Mouse (Mus musculus): Measurements from ENCODE around the gene Coro1c. TPM values are rescaled to one million over a fixed set of nuclear protein-coding genes. Genes with fewer than 3 reads are reported as not detected.

Coro1c gene
- total RNA-seq (2021): 100 to 1,000 TPM; 183 to 194 TPM

GRCm38 (mm10) chr5:113908592-113909441 is at the start of gene Coro1c:
Gene Coro1c, minus strand, starts transcription at chr5:113908758.
- DNase-seq: peak; percentile 100
- intact Hi-C loops (cut with DNase I): no loop called here

- intact Hi-C loops (cut with DNase I): loop anchor here (10.0 kb wide), 1 partner anchor 88 kb away; no protein-coding TSS in a partner anchor
Measured at GRCm38 (mm10) chr5:113956510-113956909, 48.0 kb upstream of the Coro1c start.

GRCm38 (mm10) chr5:113955691-113956090 is 47.1 kb upstream of the Coro1c start:
- intact Hi-C loops (cut with DNase I): loop anchor here (10.0 kb wide), 1 partner anchor 89 kb away; no protein-coding TSS in a partner anchor
- no peak for DNase-seq

More at GRCm38 (mm10) chr5:113956510-113956909, 48.0 kb upstream of the Coro1c start:
- DNase-seq: peak; percentile 92

- no peak for DNase-seq
- intact Hi-C loops (cut with DNase I): loop anchor here (10.0 kb wide), 1 partner anchor 90 kb away; no protein-coding TSS in a partner anchor
Measured at GRCm38 (mm10) chr5:113955281-113955680, 46.7 kb upstream of the Coro1c start.

GRCm38 (mm10) chr5:113954421-113954820 is 45.9 kb upstream of the Coro1c start:
- intact Hi-C loops (cut with DNase I): loop anchor here (5.0 to 10.0 kb wide), 2 partner anchors 90 to 102 kb away; no protein-coding TSS in a partner anchor

GRCm38 (mm10) chr5:113952519-113952918 is 44.0 kb upstream of the Coro1c start:
- no peak for DNase-seq
- intact Hi-C loops (cut with DNase I): loop anchor here (5.0 to 10.0 kb wide), 2 partner anchors 92 to 100 kb away; no protein-coding TSS in a partner anchor

More at GRCm38 (mm10) chr5:113954421-113954820, 45.9 kb upstream of the Coro1c start:
- peak; percentile 86 for DNase-seq

- DNase-seq: no peak
- intact Hi-C loops (cut with DNase I): loop anchor here (5.0 to 10.0 kb wide), 2 partner anchors 93 to 99 kb away; no protein-coding TSS in a partner anchor
Measured at GRCm38 (mm10) chr5:113951693-113952071, 43.1 kb upstream of the Coro1c start.

- DNase-seq: peak; percentile 64
Measured at GRCm38 (mm10) chr5:113950786-113951692, 42.5 kb upstream of the Coro1c start.

GRCm38 (mm10) chr5:113950133-113950532 is 41.6 kb upstream of the Coro1c start:
- DNase-seq: no peak
- intact Hi-C loops (cut with DNase I): loop anchor here (5.0 to 10.0 kb wide), 2 partner anchors 95 to 98 kb away; no protein-coding TSS in a partner anchor

More at GRCm38 (mm10) chr5:113950786-113951692, 42.5 kb upstream of the Coro1c start:
- intact Hi-C loops (cut with DNase I): loop anchor here (5.0 to 10.0 kb wide), 2 partner anchors 94 to 99 kb away; no protein-coding TSS in a partner anchor

GRCm38 (mm10) chr5:113947280-113947679 is 38.7 kb upstream of the Coro1c start:
- intact Hi-C loops (cut with DNase I): loop anchor here (10.0 kb wide), 1 partner anchor 172 kb away; the partner anchor contains the start of genes Iscu and Sart3

GRCm38 (mm10) chr5:113945126-113945525 is 36.6 kb upstream of the Coro1c start:
- intact Hi-C loops (cut with DNase I): loop anchor here (10.0 kb wide), 1 partner anchor 170 kb away; the partner anchor contains the start of genes Iscu and Sart3

More at GRCm38 (mm10) chr5:113947280-113947679, 38.7 kb upstream of the Coro1c start:
- DNase-seq: no peak

GRCm38 (mm10) chr5:113943328-113943727 is 34.8 kb upstream of the Coro1c start:
- intact Hi-C loops (cut with DNase I): loop anchor here (10.0 kb wide), 1 partner anchor 169 kb away; the partner anchor contains the start of genes Iscu and Sart3
- DNase-seq: peak; percentile 44

More at GRCm38 (mm10) chr5:113945126-113945525, 36.6 kb upstream of the Coro1c start:
- no peak for DNase-seq

- peak; percentile 34 for DNase-seq
- intact Hi-C loops (cut with DNase I): loop anchor here (10.0 kb wide), 1 partner anchor 168 kb away; the partner anchor contains the start of genes Iscu and Sart3
Measured at GRCm38 (mm10) chr5:113942580-113942979, 34.0 kb upstream of the Coro1c start.

GRCm38 (mm10) chr5:113939263-113939900 is 30.8 kb upstream of the Coro1c start:
- intact Hi-C loops (cut with DNase I): no loop called here
- DNase-seq: no peak

- DNase-seq: no peak
- intact Hi-C loops (cut with DNase I): no loop called here
Measured at GRCm38 (mm10) chr5:113937650-113938049, 29.1 kb upstream of the Coro1c start.

GRCm38 (mm10) chr5:113933889-113934288 is 25.3 kb upstream of the Coro1c start:
- intact Hi-C loops (cut with DNase I): no loop called here
- DNase-seq: no peak

- intact Hi-C loops (cut with DNase I): no loop called here
- DNase-seq: no peak
Measured at GRCm38 (mm10) chr5:113933480-113933879, 24.9 kb upstream of the Coro1c start.

- intact Hi-C loops (cut with DNase I): no loop called here
- DNase-seq: no peak
Measured at GRCm38 (mm10) chr5:113932310-113932709, 23.8 kb upstream of the Coro1c start.
